Mouse (Mus musculus) CD4-positive helper T cell, adult 2 months (primary cell): Measurements from ENCODE around the gene Dvl3.
A peak's percentile ranks its signal among the peaks of the same experiment; 100 is the strongest.

ENCODE experiments used
- DNase-seq: peaks from one replicate; pipeline ENCODE4 v3.0.0-alpha.2; 2012; ENCODE audit warnings: low read depth, missing footprints, low spot score

Dvl3 gene

DNA sequence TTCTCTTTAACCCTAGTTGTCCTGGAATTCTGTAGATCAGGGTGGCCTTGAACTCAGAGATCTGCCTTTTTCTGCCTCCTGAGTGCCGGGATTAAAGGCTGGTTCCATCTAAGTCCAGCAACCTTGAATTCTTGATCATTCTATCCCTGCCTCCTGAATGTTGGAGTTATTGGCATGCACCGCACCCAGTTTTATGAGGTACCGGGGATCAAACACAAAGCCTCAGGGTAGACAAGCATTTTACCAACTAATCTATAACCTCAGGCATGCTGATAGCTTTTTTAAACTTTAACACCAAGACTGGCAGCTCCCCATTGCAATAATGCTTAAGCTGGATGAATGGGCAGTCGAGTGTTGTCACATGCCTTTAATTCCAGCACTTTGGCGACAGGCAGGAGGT lies 30.6 kb downstream of the Dvl3 start:
- no peak for DNase-seq

DNA sequence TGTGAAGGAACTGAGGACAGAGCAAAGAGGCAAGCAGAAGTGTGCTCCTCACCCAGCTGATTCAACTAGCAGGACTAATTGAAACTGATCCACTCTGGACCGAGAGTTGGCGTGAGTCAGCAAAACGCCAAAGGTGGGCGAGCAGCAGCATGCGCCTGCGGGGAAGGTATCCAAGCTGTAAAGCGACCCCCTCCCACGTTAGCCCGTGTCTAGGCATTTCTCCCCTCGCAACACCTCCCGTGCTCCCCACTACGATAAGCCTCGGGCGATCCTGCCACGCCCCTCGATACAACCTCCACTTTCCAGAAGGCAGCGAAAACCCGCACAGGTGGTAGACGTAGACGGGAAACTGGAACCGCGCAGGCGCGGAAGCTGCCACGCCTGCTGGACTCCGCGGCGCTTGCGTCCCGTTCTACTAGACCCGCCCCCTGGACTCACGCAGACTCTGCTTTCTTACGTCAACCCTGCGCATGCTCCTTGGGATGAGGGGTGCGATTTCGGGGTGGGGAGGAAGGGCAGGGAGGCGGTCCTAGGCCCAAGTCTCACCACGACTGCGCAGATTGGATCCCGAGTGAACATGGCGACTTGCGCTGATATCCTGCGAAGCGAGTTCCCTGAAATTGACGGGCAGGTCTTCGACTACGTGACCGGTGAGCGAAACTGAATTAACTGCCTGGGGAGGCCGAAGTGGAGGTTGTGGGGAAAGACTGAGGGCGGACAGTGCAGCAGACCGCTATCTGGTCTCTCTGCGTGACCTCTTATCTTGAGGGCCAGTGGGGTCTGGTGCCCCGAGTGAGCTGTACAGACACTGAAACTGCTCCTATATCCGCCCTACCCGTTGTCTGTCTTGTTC lies 31.5 kb downstream of the Dvl3 start, which contains the start of gene Abcf3:
Abcf3 (plus strand) TSS at position 482 of the 853 bp plus-strand sequence.
- peak; percentile 99 for DNase-seq

- DNase-seq: no peak
Measured at GRCm38 (mm10) chr16:20549161-20549560, 32.4 kb downstream of the Dvl3 start.

GRCm38 (mm10) chr16:20551691-20552090 lies 34.9 kb downstream of the Dvl3 start:
- DNase-seq: no peak

- DNase-seq: no peak
Measured at GRCm38 (mm10) chr16:20552594-20552993, 35.8 kb downstream of the Dvl3 start.

DNA sequence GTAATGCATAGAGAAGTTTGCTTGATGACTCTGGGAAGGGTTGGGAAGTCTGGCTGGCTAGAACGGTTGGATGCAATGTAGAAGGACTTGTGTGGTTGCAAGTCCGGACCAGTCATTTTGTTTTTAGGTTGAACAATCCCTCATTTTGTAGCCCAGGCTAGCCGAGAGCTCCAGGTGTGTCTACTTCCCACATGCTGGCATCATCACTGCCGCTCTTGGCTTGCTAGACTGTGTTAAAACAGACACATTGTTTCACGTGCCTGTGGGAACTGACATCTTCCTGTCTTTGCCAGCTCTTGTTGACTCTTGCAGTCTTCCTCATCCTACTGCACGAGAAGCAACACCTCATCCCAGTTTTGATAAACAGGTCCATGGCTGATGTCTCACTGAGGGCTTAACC lies 38.2 kb downstream of the Dvl3 start:
- no peak for DNase-seq

- DNase-seq: no peak
Measured at GRCm38 (mm10) chr16:20557381-20557780, 40.6 kb downstream of the Dvl3 start.

- DNase-seq: no peak
Measured at GRCm38 (mm10) chr16:20565075-20565474, 48.3 kb downstream of the Dvl3 start.
